Mouse (Mus musculus): ENCODE results near the gene Paxbp1. TPM values are rescaled to one million over a fixed set of nuclear protein-coding genes. Genes with fewer than 3 reads are reported as not detected.
A peak's percentile ranks its signal among the peaks of the same experiment; 100 is the strongest.

Gene Paxbp1
- polyA plus RNA-seq, 1 experiment: 90.4 TPM

GRCm38 (mm10) chr16:91056043-91056821, 11.9 kb upstream of the Paxbp1 start:
- Histone ChIP-seq H3K4me1 (ENCODE audit: control insufficient read depth, insufficient read depth, low read length) (peaks cover 11% of the 10 kb centered on the region), H3K4me3 (ENCODE audit: insufficient read depth, low read length) (no peak overlapping the region), H3K27ac (ENCODE audit: insufficient read depth, low read length) (no peak overlapping the region)
- TF ChIP-seq CTCF (IDR thresholded peaks at IDR 0.05; ENCODE audit: borderline replicate concordance, insufficient read depth, low read length): no peak
- TF ChIP-seq POLR2A (IDR thresholded peaks at IDR 0.05; ENCODE audit: low read depth, low read length): peak; percentile 43

GRCm38 (mm10) chr16:91055150-91055549, 10.8 kb upstream of the Paxbp1 start:
- TF ChIP-seq POLR2A (IDR thresholded peaks at IDR 0.05; ENCODE audit: low read depth, low read length) (no peak), CTCF (IDR thresholded peaks at IDR 0.05; ENCODE audit: borderline replicate concordance, insufficient read depth, low read length) (no peak)

GRCm38 (mm10) chr16:91053599-91053998, 9.3 kb upstream of the Paxbp1 start:
- Histone ChIP-seq H3K27ac (ENCODE audit: insufficient read depth, low read length) (no peak overlapping the region), H3K4me3 (ENCODE audit: insufficient read depth, low read length) (no peak overlapping the region), H3K4me1 (ENCODE audit: control insufficient read depth, insufficient read depth, low read length) (peaks cover 11% of the 10 kb centered on the region)
- no peak for TF ChIP-seq POLR2A (IDR thresholded peaks at IDR 0.05; ENCODE audit: low read depth, low read length)

More at GRCm38 (mm10) chr16:91055150-91055549, 10.8 kb upstream of the Paxbp1 start:
- H3K4me1 ChIP-seq (ENCODE audit: control insufficient read depth, insufficient read depth, low read length): peaks cover 11% of the 10 kb centered on the region
- no peak overlapping the region for H3K4me3 ChIP-seq (ENCODE audit: insufficient read depth, low read length)
- H3K27ac ChIP-seq (ENCODE audit: insufficient read depth, low read length): no peak overlapping the region

- H3K4me1 ChIP-seq (ENCODE audit: control insufficient read depth, insufficient read depth, low read length): no peaks in the 10 kb centered on the region
- H3K4me3 ChIP-seq (ENCODE audit: insufficient read depth, low read length): no peak overlapping the region
- TF ChIP-seq POLR2A (IDR thresholded peaks at IDR 0.05; ENCODE audit: low read depth, low read length) (no peak), CTCF (IDR thresholded peaks at IDR 0.05; ENCODE audit: borderline replicate concordance, insufficient read depth, low read length) (peak; percentile 52; the same call in 1 of the 2 replicates)
- H3K27ac ChIP-seq (ENCODE audit: insufficient read depth, low read length): no peak overlapping the region
Observed at GRCm38 (mm10) chr16:91045511-91045910, 1.2 kb upstream of the Paxbp1 start.

- Histone ChIP-seq H3K4me3 (ENCODE audit: insufficient read depth, low read length) (peak overlapping the region; percentile 88), H3K27ac (ENCODE audit: insufficient read depth, low read length) (peak overlapping the region; percentile 62), H3K4me1 (ENCODE audit: control insufficient read depth, insufficient read depth, low read length) (no peaks in the 10 kb centered on the region)
- TF ChIP-seq POLR2A (IDR thresholded peaks at IDR 0.05; ENCODE audit: low read depth, low read length) (no peak), CTCF (IDR thresholded peaks at IDR 0.05; ENCODE audit: borderline replicate concordance, insufficient read depth, low read length) (no peak)
Observed at GRCm38 (mm10) chr16:91043461-91044248, 688 bp downstream of the Paxbp1 start.

- Histone ChIP-seq H3K4me1 (ENCODE audit: control insufficient read depth, insufficient read depth, low read length) (no peaks in the 10 kb centered on the region), H3K4me3 (ENCODE audit: insufficient read depth, low read length) (peak overlapping the region; percentile 57)
Observed at GRCm38 (mm10) chr16:91042640-91043039, 1.7 kb downstream of the Paxbp1 start.

GRCm38 (mm10) chr16:91035866-91036265, 8.5 kb downstream of the Paxbp1 start:
- Histone ChIP-seq H3K4me3 (ENCODE audit: insufficient read depth, low read length) (no peak overlapping the region), H3K4me1 (ENCODE audit: control insufficient read depth, insufficient read depth, low read length) (no peaks in the 10 kb centered on the region), H3K27ac (ENCODE audit: insufficient read depth, low read length) (no peak overlapping the region)
- no peak for TF ChIP-seq CTCF (IDR thresholded peaks at IDR 0.05; ENCODE audit: borderline replicate concordance, insufficient read depth, low read length)
- no peak for TF ChIP-seq POLR2A (IDR thresholded peaks at IDR 0.05; ENCODE audit: low read depth, low read length)

More at GRCm38 (mm10) chr16:91042640-91043039, 1.7 kb downstream of the Paxbp1 start:
- H3K27ac ChIP-seq (ENCODE audit: insufficient read depth, low read length): no peak overlapping the region
- no peak for TF ChIP-seq CTCF (IDR thresholded peaks at IDR 0.05; ENCODE audit: borderline replicate concordance, insufficient read depth, low read length)
- TF ChIP-seq POLR2A (IDR thresholded peaks at IDR 0.05; ENCODE audit: low read depth, low read length): no peak

- H3K4me1 ChIP-seq (ENCODE audit: control insufficient read depth, insufficient read depth, low read length): no peaks in the 10 kb centered on the region
- H3K27ac ChIP-seq (ENCODE audit: insufficient read depth, low read length): no peak overlapping the region
- TF ChIP-seq CTCF (IDR thresholded peaks at IDR 0.05; ENCODE audit: borderline replicate concordance, insufficient read depth, low read length): no peak
- TF ChIP-seq POLR2A (IDR thresholded peaks at IDR 0.05; ENCODE audit: low read depth, low read length): no peak
- H3K4me3 ChIP-seq (ENCODE audit: insufficient read depth, low read length): no peak overlapping the region
Observed at GRCm38 (mm10) chr16:91030751-91031150, 13.6 kb downstream of the Paxbp1 start.

GRCm38 (mm10) chr16:91029901-91030300, 14.4 kb downstream of the Paxbp1 start:
- Histone ChIP-seq H3K27ac (ENCODE audit: insufficient read depth, low read length) (no peak overlapping the region), H3K4me1 (ENCODE audit: control insufficient read depth, insufficient read depth, low read length) (no peaks in the 10 kb centered on the region), H3K4me3 (ENCODE audit: insufficient read depth, low read length) (no peak overlapping the region)
- TF ChIP-seq CTCF (IDR thresholded peaks at IDR 0.05; ENCODE audit: borderline replicate concordance, insufficient read depth, low read length) (no peak), POLR2A (IDR thresholded peaks at IDR 0.05; ENCODE audit: low read depth, low read length) (no peak)

Data from embryonic fibroblast, embryonic 13.5 days (primary cell).